Mouse (Mus musculus) embryo, embryonic 9.5 days (tissue): ENCODE measurements around the gene Mybph.

Experiments
- DNase-seq: peaks from one replicate; pipeline ENCODE4 v3.0.0-alpha.2; 2017; ENCODE audit errors: extremely low spot score

The Mybph gene

GRCm38 (mm10) chr1:134184089-134184488 lies 9.2 kb upstream of the Mybph start:
- DNase-seq = no peak

- DNase-seq = no peak
These were observed 5.0 kb upstream of the Mybph start for GRCm38 (mm10) chr1:134188217-134188616.

GRCm38 (mm10) chr1:134188989-134189729 lies 4.1 kb upstream of the Mybph start:
- DNase-seq = no peak

- DNase-seq = no peak
These were observed 2.1 kb upstream of the Mybph start for GRCm38 (mm10) chr1:134191192-134191591.

GRCm38 (mm10) chr1:134192024-134192423 lies 1.2 kb upstream of the Mybph start:
- DNase-seq = no peak

- no peak for DNase-seq
These were observed 488 bp downstream of the Mybph start for GRCm38 (mm10) chr1:134193674-134194197.

GRCm38 (mm10) chr1:134194298-134195022 lies 1.2 kb downstream of the Mybph start:
- no peak for DNase-seq

- no peak for DNase-seq
These were observed 1.9 kb downstream of the Mybph start for GRCm38 (mm10) chr1:134195117-134195516.

GRCm38 (mm10) chr1:134195571-134195970 lies 2.3 kb downstream of the Mybph start:
- no peak for DNase-seq

GRCm38 (mm10) chr1:134195979-134196378 lies 2.7 kb downstream of the Mybph start:
- no peak for DNase-seq

- no peak for DNase-seq
These were observed 3.1 kb downstream of the Mybph start for GRCm38 (mm10) chr1:134196386-134196785.

- no peak for DNase-seq
These were observed 4.2 kb downstream of the Mybph start for GRCm38 (mm10) chr1:134197325-134197982.

GRCm38 (mm10) chr1:134198197-134198995 lies 5.1 kb downstream of the Mybph start:
- DNase-seq = no peak

GRCm38 (mm10) chr1:134200481-134200880 lies 7.2 kb downstream of the Mybph start:
- DNase-seq = no peak

GRCm38 (mm10) chr1:134200998-134201686 lies 7.9 kb downstream of the Mybph start:
- no peak for DNase-seq

GRCm38 (mm10) chr1:134201751-134202420 lies 8.6 kb downstream of the Mybph start:
- peak; percentile 43 for DNase-seq

GRCm38 (mm10) chr1:134204230-134204629 lies 11.0 kb downstream of the Mybph start:
- no peak for DNase-seq

GRCm38 (mm10) chr1:134205296-134206018 lies 12.2 kb downstream of the Mybph start:
- no peak for DNase-seq

- no peak for DNase-seq
These were observed 12.8 kb downstream of the Mybph start for GRCm38 (mm10) chr1:134206085-134206484.
